ENCODE assay signal across 8 mouse cellular contexts in the genomic region with DNA sequence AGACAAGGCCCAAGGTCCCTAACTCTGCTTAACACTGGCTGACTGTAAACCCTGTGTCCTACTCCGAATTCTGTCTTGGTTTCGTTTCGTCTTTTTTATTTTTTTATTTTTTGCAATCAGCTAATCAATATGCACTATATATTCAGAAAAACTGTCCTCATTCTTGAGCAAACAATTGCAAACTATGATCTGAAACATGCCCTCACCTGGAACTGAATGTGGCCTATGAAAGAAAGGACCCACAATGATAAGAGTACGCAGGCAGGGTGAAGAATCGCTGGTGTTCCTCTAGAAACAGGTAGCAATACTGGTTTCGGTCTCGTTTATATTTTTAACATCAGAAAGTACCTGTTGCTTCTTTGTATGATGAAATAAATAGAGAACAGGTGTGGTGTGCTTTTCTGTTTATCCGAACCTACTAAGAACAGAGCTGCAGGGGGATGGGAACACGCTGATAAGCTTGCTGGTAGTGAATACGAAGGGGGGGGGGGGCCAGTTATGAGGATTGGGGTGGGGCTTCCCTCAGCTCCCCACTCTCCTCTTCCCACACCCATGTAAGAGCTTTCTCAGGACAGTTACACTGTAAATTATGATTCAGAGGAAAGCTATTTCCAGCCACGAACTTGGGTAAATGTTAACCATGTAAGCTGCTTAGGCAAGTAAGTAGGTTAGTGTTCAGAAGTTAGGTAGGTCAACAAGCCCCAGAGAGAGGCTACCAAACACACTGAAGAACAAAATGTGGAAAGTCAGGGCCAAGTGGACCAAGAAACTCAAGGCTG.
DNase-seq lines count a peak whose midpoint lies in the region; ATAC-seq and TF ChIP-seq lines count a peak whose summit lies in the region.

No protein-coding gene starts in this region.

- 64% methylated on average over 11 of the region's 11 CpGs for WGBS in heart, embryonic 11.5 days (ENCODE audit: insufficient replicate concordance)
- 74% methylated on average over 11 of the region's 11 CpGs for WGBS in kidney, embryonic 15.5 days
- 49% methylated on average over 11 of the region's 11 CpGs for WGBS in stomach, postnatal 0 days

- peak overlapping the region; percentile 25; the same call in 1 of the 2 replicates for H3K4me2 ChIP-seq in heart, embryonic 11.5 days
- H3K4me2 ChIP-seq in kidney, embryonic 15.5 days, result no peak overlapping the region
- peak overlapping the region; percentile 12; the same call in 1 of the 2 replicates for H3K4me2 ChIP-seq in stomach, postnatal 0 days (replicated peaks; ENCODE audit: low read depth)

- H3K4me3 ChIP-seq in heart, embryonic 11.5 days (ENCODE audit: low read depth, low read length), result no peak overlapping the region
- no peak overlapping the region for H3K4me3 ChIP-seq in kidney, embryonic 15.5 days (replicated peaks)
- no peak overlapping the region for H3K4me3 ChIP-seq in stomach, postnatal 0 days (ENCODE audit: low read depth, low read length)

- H3K36me3 ChIP-seq in heart, embryonic 11.5 days (ENCODE audit: control insufficient read depth, insufficient read depth, low read length), result no peaks in the 10 kb centered on the region
- H3K36me3 ChIP-seq in kidney, embryonic 15.5 days, result 0 out of 2 replicates have a peak, but pooled peaks cover 10% of the 10 kb centered on the region
- no peaks in the 10 kb centered on the region for H3K36me3 ChIP-seq in stomach, postnatal 0 days (ENCODE audit: control insufficient read depth, insufficient read depth, low read length)

- no peak for TF ChIP-seq CTCF in stomach, postnatal 0 days (IDR thresholded peaks at IDR 0.05; ENCODE audit: low read depth)

- no peak for ATAC-seq in heart, embryonic 11.5 days (replicated peaks; ENCODE audit: insufficient number of reproducible peaks, low FRiP score, low TSS enrichment)
- ATAC-seq in kidney, embryonic 15.5 days (replicated peaks; ENCODE audit: low FRiP score), result no peak
- ATAC-seq in stomach, postnatal 0 days (ENCODE audit: low FRiP score, low TSS enrichment), result peak; percentile 60

- no peak overlapping the region for H3K9ac ChIP-seq in heart, embryonic 11.5 days (ENCODE audit: low read depth, low read length)
- no peak overlapping the region for H3K9ac ChIP-seq in kidney, embryonic 15.5 days
- peak overlapping the region; percentile 18; the same call in 1 of the 2 replicates for H3K9ac ChIP-seq in stomach, postnatal 0 days (ENCODE audit: low read length)

- DNase-seq in heart, adult 18-20 months, result no peak
- DNase-seq in spleen, postnatal 36 days (ENCODE audit: low spot score in 2 of 2), result peak; percentile 58 to 69
- DNase-seq in spleen, postnatal 4 days (ENCODE audit: low spot score in 2 of 2), result no peak
- DNase-seq in stomach, postnatal 0 days (ENCODE audit: low spot score), result peak; percentile 57
- DNase-seq in cerebellum, adult 8-10 months, result no peak
- DNase-seq in cerebellum, postnatal 10 days, result no peak

- H3K27ac ChIP-seq in heart, embryonic 11.5 days (ENCODE audit: low read depth, low read length), result peak overlapping the region; percentile 77
- H3K27ac ChIP-seq in kidney, embryonic 15.5 days, result peak overlapping the region; percentile 84
- H3K27ac ChIP-seq in stomach, postnatal 0 days (replicated peaks), result peak overlapping the region; percentile 88

- no peaks in the 10 kb centered on the region for H3K9me3 ChIP-seq in heart, embryonic 11.5 days (replicated peaks; ENCODE audit: control insufficient read depth, low read length)
- H3K9me3 ChIP-seq in kidney, embryonic 15.5 days (replicated peaks), result no peaks in the 10 kb centered on the region
- H3K9me3 ChIP-seq in stomach, postnatal 0 days (ENCODE audit: control insufficient read depth, low read length), result no peaks in the 10 kb centered on the region

- peaks cover 40% of the 10 kb centered on the region for H3K4me1 ChIP-seq in heart, embryonic 11.5 days (ENCODE audit: control insufficient read depth, insufficient read depth, low read length)
- H3K4me1 ChIP-seq in kidney, embryonic 15.5 days, result peaks cover 81% of the 10 kb centered on the region
- H3K4me1 ChIP-seq in stomach, postnatal 0 days (replicated peaks; ENCODE audit: control insufficient read depth, insufficient read depth), result peaks cover 18% of the 10 kb centered on the region

- TF ChIP-seq EP300 in stomach, postnatal 0 days (optimal IDR thresholded peaks at IDR 0.05), result no peak

- no peaks in the 10 kb centered on the region for H3K27me3 ChIP-seq in heart, embryonic 11.5 days (ENCODE audit: control insufficient read depth, insufficient read depth, low read length)
- no peaks in the 10 kb centered on the region for H3K27me3 ChIP-seq in kidney, embryonic 15.5 days
- no peaks in the 10 kb centered on the region for H3K27me3 ChIP-seq in stomach, postnatal 0 days (ENCODE audit: control insufficient read depth, insufficient read depth, low read length)

Comparison
In these comparisons a context has a peak if more than half of its experiments do, and no peak if none do; other contexts are left out.
1. DNase-seq: peak in spleen, postnatal 36 days (2 of 2) and stomach, postnatal 0 days (single experiment); none in heart, adult 18-20 months (0 of 2), spleen, postnatal 4 days (0 of 2), cerebellum, adult 8-10 months (single experiment) and cerebellum, postnatal 10 days (0 of 2).
2. Peak in every context shown above with its lines, with median percentiles within 50 percentile points of each other: H3K27ac ChIP-seq.